Mouse (Mus musculus): ENCODE results near the gene Hnf1a. TPM values are rescaled to one million over a fixed set of nuclear protein-coding genes. Genes with fewer than 3 reads are reported as not detected.

The Hnf1a gene
- total and polyA plus RNA-seq, 2 experiments from 2014 or later: not detected

DNA sequence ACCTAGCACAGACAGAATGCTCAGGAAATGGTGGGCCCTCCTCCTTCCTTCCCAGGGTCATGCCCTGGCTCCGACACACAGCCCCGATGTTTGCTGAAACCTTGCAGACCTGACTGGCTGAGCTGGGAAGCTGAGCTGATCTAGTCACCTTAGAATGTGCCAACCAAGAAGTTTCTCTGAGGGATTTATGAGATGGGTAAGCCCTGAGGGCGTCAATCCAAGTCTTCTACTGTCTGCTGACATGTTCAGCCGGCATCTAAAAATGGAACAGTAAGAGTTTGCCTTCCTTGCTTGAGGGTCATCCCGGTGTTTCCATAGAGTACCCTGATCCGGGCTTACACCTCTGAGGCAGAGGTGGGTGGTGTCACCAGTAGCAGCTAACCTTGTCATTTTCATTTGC lies 31.9 kb upstream of the Hnf1a start:
- TF ChIP-seq CTCF (IDR thresholded peaks at IDR 0.05; ENCODE audit: low read depth): no peak
- DNase-seq (no peak), ATAC-seq (no peak)
- Histone ChIP-seq H3K4me3 (ENCODE audit: low read depth, low read length) (no peak overlapping the region), H3K9ac (no peak overlapping the region), H3K4me1 (ENCODE audit: insufficient read depth) (no peaks in the 10 kb centered on the region), H3K4me2 (ENCODE audit: low read depth) (no peak overlapping the region), H3K27me3 (ENCODE audit: insufficient read depth, low read length) (no peaks in the 10 kb centered on the region), H3K27ac (ENCODE audit: low read depth, low read length) (no peak overlapping the region), H3K9me3 (ENCODE audit: low read length) (no peaks in the 10 kb centered on the region), H3K36me3 (ENCODE audit: insufficient read depth) (no peaks in the 10 kb centered on the region)
- 85% methylated on average over 6 of the region's 6 CpGs for WGBS

DNA sequence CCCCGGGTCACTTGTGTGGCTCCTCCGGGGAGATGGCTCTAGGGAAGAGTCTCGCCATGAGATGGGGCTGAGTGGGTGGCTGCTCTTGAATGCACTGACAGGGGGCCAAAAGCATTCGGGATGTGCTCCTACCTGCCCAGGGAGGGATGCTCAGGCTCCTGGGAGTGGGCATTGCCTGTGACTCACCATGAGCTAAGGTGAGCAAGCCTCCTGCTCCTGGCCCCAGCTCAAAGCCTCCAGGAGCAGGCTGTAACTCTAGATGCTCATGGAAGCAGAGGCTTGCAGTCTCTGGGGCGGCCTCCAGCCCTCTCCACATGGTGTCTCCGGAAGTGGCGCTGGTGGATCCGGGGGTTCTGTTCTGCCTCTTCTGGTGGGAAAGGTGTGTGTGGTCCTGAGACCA lies 30.6 kb upstream of the Hnf1a start:
- Histone ChIP-seq H3K4me1 (ENCODE audit: insufficient read depth) (no peaks in the 10 kb centered on the region), H3K27ac (ENCODE audit: low read depth, low read length) (no peak overlapping the region), H3K9ac (no peak overlapping the region), H3K9me3 (ENCODE audit: low read length) (no peaks in the 10 kb centered on the region), H3K4me2 (ENCODE audit: low read depth) (no peak overlapping the region), H3K27me3 (ENCODE audit: insufficient read depth, low read length) (no peaks in the 10 kb centered on the region), H3K36me3 (ENCODE audit: insufficient read depth) (no peaks in the 10 kb centered on the region), H3K4me3 (ENCODE audit: low read depth, low read length) (no peak overlapping the region)
- no peak for ATAC-seq
- WGBS: 77% methylated on average over 8 of the region's 8 CpGs
- DNase-seq: no peak
- no peak for TF ChIP-seq CTCF (IDR thresholded peaks at IDR 0.05; ENCODE audit: low read depth)

DNA sequence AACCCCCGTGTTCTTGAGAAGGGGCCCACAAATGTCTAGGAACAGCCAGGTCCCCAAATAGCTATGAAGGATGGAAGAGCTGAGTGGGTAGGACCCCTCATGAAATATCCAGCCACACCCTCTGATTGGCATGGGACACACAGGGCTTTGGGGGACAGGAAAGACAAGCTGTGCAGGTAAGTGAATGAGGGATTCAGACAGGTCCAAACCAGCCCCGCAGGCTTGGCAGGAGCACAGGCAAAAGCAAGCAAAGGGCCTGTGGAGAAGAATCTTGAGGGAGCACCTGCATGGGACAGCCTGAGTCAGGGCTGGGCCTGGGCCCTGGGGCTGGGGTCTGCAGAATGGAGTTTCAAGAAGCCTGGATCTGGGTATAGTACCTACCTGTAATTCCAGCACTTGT lies 29.6 kb upstream of the Hnf1a start:
- no peak for TF ChIP-seq CTCF (IDR thresholded peaks at IDR 0.05; ENCODE audit: low read depth)
- Histone ChIP-seq H3K27me3 (ENCODE audit: insufficient read depth, low read length) (no peaks in the 10 kb centered on the region), H3K4me3 (ENCODE audit: low read depth, low read length) (no peak overlapping the region), H3K9ac (no peak overlapping the region), H3K4me2 (ENCODE audit: low read depth) (no peak overlapping the region), H3K9me3 (ENCODE audit: low read length) (no peaks in the 10 kb centered on the region), H3K36me3 (ENCODE audit: insufficient read depth) (no peaks in the 10 kb centered on the region), H3K27ac (ENCODE audit: low read depth, low read length) (no peak overlapping the region), H3K4me1 (ENCODE audit: insufficient read depth) (no peaks in the 10 kb centered on the region)
- DNase-seq (no peak), ATAC-seq (no peak)
- 83% methylated on average over 2 of the region's 2 CpGs for WGBS

DNA sequence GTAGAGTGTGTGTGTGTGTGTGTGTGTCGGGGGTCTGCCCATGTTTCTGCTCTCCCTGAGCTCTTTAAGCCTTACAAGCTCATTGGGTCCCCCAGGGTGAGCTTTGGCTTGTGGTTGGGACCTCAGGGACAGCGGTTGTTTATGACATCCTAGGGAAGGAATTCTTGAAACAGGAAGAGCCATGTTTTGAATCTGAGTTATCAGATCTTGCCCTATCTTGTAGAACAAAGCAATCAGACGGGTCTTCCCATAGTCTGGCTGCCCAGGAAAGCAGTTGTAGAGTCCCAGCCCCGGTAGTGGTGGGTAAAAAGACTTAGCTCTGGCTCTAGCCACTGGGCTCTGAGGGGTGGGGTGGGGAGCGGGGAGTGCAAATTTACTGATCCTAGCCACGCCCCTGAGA lies 26.4 kb upstream of the Hnf1a start:
- ATAC-seq: no peak
- H3K9ac ChIP-seq: no peak overlapping the region
- H3K27ac ChIP-seq (ENCODE audit: low read depth, low read length): no peak overlapping the region
- no peaks in the 10 kb centered on the region for H3K9me3 ChIP-seq (ENCODE audit: low read length)
- no peak for DNase-seq
- H3K4me2 ChIP-seq (ENCODE audit: low read depth): no peak overlapping the region
- H3K4me3 ChIP-seq (ENCODE audit: low read depth, low read length): no peak overlapping the region
- 75% methylated on average over 6 of the region's 6 CpGs for WGBS
- TF ChIP-seq CTCF (IDR thresholded peaks at IDR 0.05; ENCODE audit: low read depth): no peak
- no peaks in the 10 kb centered on the region for H3K27me3 ChIP-seq (ENCODE audit: insufficient read depth, low read length)
- no peaks in the 10 kb centered on the region for H3K4me1 ChIP-seq (ENCODE audit: insufficient read depth)
- no peaks in the 10 kb centered on the region for H3K36me3 ChIP-seq (ENCODE audit: insufficient read depth)

DNA sequence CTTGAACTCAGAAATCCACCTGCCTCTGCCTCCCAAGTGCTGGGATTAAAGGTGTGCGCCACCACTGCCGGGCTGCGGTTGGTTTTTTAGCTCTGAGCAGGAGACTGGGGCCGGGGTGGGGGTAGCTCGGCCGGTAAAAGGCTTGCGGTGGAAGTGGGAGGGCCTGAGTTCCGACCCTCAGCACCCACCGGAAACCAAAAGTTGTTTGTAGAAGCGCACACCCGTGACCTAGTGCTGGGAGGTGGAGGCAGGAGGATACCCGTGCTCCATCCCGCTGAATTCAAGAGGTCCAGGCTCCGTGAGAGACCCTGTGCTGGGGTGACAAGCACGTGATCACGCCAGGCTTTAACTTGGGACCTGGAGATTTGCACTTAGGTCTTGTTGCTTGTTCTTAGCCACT lies 25.6 kb upstream of the Hnf1a start:
- no peak for TF ChIP-seq CTCF (IDR thresholded peaks at IDR 0.05; ENCODE audit: low read depth)
- DNase-seq (no peak), ATAC-seq (no peak)
- WGBS: 84% methylated on average over 16 of the region's 16 CpGs
- no peak overlapping the region for H3K9ac ChIP-seq
- no peak overlapping the region for H3K27ac ChIP-seq (ENCODE audit: low read depth, low read length)
- no peaks in the 10 kb centered on the region for H3K27me3 ChIP-seq (ENCODE audit: insufficient read depth, low read length)
- H3K4me3 ChIP-seq (ENCODE audit: low read depth, low read length): no peak overlapping the region
- H3K36me3 ChIP-seq (ENCODE audit: insufficient read depth): no peaks in the 10 kb centered on the region
- no peak overlapping the region for H3K4me2 ChIP-seq (ENCODE audit: low read depth)
- no peaks in the 10 kb centered on the region for H3K4me1 ChIP-seq (ENCODE audit: insufficient read depth)
- no peaks in the 10 kb centered on the region for H3K9me3 ChIP-seq (ENCODE audit: low read length)

DNA sequence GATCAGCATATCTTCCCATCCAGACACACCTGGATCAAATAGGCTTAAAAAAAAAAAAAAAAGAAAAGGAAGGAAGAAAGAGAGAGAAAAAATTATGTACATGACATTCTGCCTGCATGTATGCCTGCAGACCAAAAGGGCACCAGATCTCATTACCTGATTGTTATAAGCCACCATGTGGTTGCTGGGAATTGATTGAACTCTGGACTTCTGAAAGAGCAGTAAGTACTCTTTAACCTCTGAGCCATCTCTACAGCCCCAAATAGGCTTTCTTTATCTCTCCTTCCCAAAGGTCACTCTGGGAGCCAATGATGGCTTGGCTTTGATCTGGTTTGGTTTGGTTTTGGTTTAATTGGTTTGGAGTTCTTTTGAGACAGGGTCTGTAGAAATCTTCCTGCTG lies 14.2 kb upstream of the Hnf1a start:
- no peak for TF ChIP-seq CTCF (IDR thresholded peaks at IDR 0.05; ENCODE audit: low read depth)
- no peaks in the 10 kb centered on the region; the same call in 1 of the 2 replicates for H3K27me3 ChIP-seq (ENCODE audit: insufficient read depth, low read length)
- no peak overlapping the region for H3K27ac ChIP-seq (ENCODE audit: low read depth, low read length)
- H3K4me2 ChIP-seq (ENCODE audit: low read depth): no peak overlapping the region
- H3K9me3 ChIP-seq (ENCODE audit: low read length): no peaks in the 10 kb centered on the region
- no peaks in the 10 kb centered on the region for H3K36me3 ChIP-seq (ENCODE audit: insufficient read depth)
- H3K4me3 ChIP-seq (ENCODE audit: low read depth, low read length): no peak overlapping the region
- no peaks in the 10 kb centered on the region for H3K4me1 ChIP-seq (ENCODE audit: insufficient read depth)
- ATAC-seq (no peak), DNase-seq (no peak)
- H3K9ac ChIP-seq: no peak overlapping the region

DNA sequence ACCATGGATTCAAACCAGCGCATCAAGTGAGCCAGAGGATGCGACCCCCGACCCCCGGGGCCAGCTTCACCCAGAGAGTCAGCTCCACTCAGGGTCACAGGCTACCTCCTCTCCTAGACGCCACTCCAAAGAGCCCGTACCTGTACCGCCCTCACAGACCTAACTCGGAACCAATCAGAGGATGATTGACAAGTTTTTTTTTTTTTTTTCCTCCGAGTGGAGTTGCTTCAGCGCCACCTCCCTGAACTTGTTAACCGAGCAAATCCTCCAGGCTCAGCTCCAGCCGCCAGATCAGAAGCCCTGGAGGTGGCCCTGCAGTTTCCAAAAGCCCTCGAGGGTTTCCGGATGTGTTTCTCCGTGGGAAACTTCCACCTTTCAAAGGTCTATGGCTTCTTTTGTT lies 11.1 kb upstream of the Hnf1a start:
- ATAC-seq (no peak), DNase-seq (no peak)
- no peaks in the 10 kb centered on the region; the same call in 1 of the 2 replicates for H3K27me3 ChIP-seq (ENCODE audit: insufficient read depth, low read length)
- H3K4me2 ChIP-seq (ENCODE audit: low read depth): no peak overlapping the region
- H3K4me3 ChIP-seq (ENCODE audit: low read depth, low read length): no peak overlapping the region
- H3K36me3 ChIP-seq (ENCODE audit: insufficient read depth): no peaks in the 10 kb centered on the region
- 55% methylated on average over 15 of the region's 15 CpGs for WGBS
- H3K9ac ChIP-seq: no peak overlapping the region
- no peaks in the 10 kb centered on the region for H3K9me3 ChIP-seq (ENCODE audit: low read length)
- H3K27ac ChIP-seq (ENCODE audit: low read depth, low read length): no peak overlapping the region
- no peaks in the 10 kb centered on the region for H3K4me1 ChIP-seq (ENCODE audit: insufficient read depth)
- no peak for TF ChIP-seq CTCF (IDR thresholded peaks at IDR 0.05; ENCODE audit: low read depth)
